Mouse (Mus musculus) layer of hippocampus, postnatal 14 days (tissue): ENCODE measurements around the gene Tle2. TPM values are rescaled to one million over a fixed set of nuclear protein-coding genes. Genes with fewer than 3 reads are reported as not detected.

Source experiments
- DNase-seq, 2 experiments: peaks; one replicate each; pipeline ENCODE4 v3.0.0; 2021 to 2022; ENCODE audit warnings: low spot score in 2 of 2, mixed read lengths in 1 of 2
- total RNA-seq, 2 experiments: library from RNA; stranded (reverse); gene quantifications; 2 replicates each; pipeline ENCODE4 v1.2.3; 2021

The Tle2 gene
- total RNA-seq, 2 experiments from 2014 or later: 23.3 to 25.9 TPM

GRCm38 (mm10) chr10:81604019-81604967, 29.9 kb downstream of the Tle2 start:
- DNase-seq: no peak

DNA sequence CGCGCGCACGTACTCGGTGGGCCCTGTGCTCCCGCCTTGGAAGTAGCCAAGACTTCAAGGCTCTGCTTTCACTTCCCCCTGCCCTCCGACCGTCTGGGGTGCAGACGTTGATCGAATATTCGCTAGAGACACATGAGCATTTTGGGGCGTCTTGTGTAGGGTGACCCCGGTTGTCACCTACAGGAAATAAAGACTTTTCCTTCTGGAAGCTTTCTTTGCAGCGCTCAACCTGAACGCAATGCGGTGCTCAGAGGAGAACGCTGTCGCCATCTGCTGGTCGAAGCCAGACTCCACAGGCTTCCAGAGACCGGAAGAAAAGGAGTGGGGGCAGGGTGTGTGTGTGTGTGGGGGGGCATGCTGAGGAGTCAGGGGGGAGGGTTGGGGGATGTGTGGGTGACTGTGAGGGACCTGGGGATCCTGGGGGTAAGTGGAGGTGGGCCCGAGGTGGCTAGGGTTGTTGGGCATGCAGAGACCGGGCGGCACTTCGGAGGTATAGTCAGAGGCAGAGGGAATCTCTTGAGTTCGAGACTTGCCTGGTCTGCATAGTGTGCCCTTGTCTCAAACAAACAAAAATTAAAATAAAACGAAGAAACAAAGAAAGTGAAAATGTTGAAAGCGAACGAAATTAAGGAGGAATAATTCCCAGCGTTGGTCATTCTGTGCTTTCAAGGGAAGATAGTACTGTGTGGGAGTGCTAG, 30.8 kb downstream of the Tle2 start:
- DNase-seq: peak; percentile 86 to 91

GRCm38 (mm10) chr10:81605666-81605973, 31.3 kb downstream of the Tle2 start:
- no peak for DNase-seq

DNA sequence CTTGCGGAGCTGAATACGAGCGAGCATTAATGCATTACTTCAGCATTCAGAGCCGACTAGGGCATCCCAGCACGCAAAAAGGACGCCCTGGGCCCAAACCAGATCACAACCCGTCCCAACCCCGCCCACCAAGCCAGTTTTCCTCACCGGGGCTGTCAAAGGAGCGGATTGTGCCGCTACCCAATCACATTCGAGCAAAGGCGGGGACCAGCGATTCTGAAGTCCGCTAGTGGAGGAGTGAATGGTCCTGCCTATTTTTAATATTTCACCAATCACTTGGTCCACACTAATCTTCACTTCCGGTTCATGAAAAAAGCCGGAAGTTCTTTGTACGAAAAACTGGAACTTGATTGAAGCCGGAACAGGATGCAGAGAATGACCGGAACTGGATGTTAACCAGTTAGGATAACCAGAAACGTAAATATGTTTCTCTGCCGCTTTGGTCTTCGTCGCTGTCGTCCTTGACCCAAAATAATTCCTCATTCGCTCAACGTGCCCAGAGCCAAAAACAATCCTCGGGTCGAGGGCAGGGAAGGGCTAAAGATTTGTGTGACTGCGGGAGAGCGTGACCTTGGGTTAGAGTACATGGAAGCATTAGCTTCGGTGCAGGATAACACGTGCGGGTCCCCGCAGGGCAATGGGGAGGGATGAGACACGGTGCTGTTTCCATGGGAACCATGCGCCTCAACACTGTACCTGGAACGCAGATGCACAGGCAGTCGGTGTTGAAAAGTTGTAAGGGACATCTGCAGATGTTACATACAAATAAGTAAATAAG, 31.8 kb downstream of the Tle2 start, which contains the start of gene BC025920:
Gene BC025920, plus strand, starts transcription at position 297 of the 778 bp plus-strand sequence.
- DNase-seq: peak; percentile 90 to 98

DNA sequence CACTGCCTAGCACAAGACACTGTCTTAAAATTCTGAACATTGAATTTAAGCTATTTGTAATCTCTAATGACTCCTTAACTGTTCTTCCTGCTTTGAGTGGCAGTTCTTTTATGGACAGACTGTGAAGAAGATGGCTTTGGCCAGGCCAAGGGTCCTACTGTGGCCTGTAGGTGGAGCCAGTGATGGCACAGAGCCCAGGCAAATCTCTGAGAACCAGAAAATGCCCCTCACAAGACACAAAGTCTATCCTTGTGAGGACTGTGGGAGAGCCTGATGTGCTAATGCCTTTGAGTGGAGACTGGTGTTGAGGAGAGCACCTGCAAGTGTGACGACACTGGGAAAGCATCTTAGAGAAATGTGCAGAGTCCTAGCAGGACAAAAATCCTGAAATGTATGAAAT, 33.9 kb downstream of the Tle2 start:
- DNase-seq: no peak

DNA sequence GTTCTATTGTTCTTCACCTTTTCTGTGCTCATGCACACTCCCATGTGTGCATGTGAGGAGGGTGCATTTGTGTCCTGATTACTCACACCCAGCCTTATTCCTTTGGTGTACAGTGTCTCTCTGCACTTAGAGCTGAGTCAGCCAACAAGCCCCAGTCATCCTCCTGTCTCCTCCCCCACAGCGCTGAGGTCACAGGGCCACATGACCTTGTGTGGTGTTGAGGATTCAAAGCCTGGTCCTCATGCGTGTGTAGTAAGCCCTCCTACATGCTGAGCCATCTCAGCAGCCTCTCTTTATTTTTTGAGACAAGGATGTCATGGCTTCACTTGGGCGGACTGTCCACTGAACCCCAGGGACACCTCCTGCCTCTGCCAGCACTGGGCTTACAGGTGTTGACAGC, 38.4 kb downstream of the Tle2 start:
- no peak for DNase-seq

GRCm38 (mm10) chr10:81615486-81615885, 41.1 kb downstream of the Tle2 start:
- DNase-seq: peak in 1 of 2 experiments; percentile 76

DNA sequence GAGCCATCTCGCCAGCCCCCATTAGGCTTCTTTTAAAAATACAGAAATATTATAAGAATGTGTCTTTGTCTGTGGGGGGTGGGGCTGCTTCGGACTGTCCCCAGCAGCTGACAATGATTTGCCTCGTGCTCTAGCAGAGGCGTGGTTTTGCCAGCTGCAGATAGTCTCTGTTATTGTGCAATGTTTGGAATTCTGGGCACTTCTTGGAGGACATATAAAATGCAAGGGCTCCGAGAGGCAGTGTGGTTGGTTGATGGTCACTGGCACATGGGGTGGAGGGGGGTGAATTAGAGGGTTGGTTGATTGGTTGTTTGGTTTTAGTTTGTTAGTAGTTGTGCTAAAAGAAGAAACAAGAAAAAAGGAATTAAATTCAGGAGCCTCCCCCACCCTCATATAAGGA, 45.6 kb downstream of the Tle2 start:
- no peak for DNase-seq

DNA sequence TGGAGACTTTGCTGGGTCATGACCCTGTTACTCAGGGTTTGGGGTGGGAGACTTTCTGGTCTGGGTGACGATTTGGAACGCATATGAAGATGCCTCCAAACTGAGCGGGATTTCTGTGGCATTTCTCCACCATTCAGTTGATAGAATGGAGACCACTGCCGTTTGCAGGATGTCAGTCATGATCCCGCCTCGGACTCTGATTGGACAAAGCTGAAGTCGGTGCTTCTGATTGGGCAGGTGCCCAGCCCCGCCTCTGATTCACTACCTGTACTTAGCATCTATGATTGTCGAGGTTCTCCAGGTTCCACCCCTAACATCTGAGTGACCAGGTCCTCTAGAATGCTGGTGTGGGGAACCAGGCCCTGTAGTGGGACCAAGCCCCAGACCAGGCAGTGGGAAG, 46.4 kb downstream of the Tle2 start:
- no peak for DNase-seq

- no peak for DNase-seq
Observed at GRCm38 (mm10) chr10:81623441-81623840, 49.1 kb downstream of the Tle2 start.

- DNase-seq: no peak
Observed at GRCm38 (mm10) chr10:81626101-81626993, 52.0 kb downstream of the Tle2 start.

GRCm38 (mm10) chr10:81626994-81627835, 52.9 kb downstream of the Tle2 start, which contains the start of gene Sirt6:
Gene Sirt6, minus strand, starts transcription at chr10:81627797.
- peak; percentile 92 to 95 for DNase-seq

- DNase-seq: no peak
Observed at GRCm38 (mm10) chr10:81627836-81628220, 53.5 kb downstream of the Tle2 start.

DNA sequence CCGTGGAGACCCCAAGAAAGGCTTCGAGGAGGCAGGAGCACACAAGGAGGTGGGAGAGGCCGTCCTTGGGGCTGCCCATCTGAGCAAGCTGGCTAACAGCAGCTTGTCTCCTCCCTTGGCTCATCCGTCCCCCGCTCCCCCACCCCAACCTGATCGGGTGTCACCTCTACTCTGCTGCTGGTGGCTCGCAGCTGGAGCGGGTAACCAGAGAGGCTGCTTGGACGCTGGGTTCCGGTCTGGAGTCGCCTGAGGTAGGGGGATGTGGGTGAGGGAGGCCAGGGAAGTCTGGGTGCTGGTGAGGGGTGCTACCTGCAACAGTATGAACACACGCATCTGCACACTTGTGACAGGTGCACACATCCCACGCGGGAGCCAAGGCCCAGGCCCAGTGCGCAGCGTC, 54.0 kb downstream of the Tle2 start, which contains the start of gene Ankrd24:
Gene Ankrd24, plus strand, starts transcription at position 151 of the 400 bp plus-strand sequence.
- no peak for DNase-seq

DNA sequence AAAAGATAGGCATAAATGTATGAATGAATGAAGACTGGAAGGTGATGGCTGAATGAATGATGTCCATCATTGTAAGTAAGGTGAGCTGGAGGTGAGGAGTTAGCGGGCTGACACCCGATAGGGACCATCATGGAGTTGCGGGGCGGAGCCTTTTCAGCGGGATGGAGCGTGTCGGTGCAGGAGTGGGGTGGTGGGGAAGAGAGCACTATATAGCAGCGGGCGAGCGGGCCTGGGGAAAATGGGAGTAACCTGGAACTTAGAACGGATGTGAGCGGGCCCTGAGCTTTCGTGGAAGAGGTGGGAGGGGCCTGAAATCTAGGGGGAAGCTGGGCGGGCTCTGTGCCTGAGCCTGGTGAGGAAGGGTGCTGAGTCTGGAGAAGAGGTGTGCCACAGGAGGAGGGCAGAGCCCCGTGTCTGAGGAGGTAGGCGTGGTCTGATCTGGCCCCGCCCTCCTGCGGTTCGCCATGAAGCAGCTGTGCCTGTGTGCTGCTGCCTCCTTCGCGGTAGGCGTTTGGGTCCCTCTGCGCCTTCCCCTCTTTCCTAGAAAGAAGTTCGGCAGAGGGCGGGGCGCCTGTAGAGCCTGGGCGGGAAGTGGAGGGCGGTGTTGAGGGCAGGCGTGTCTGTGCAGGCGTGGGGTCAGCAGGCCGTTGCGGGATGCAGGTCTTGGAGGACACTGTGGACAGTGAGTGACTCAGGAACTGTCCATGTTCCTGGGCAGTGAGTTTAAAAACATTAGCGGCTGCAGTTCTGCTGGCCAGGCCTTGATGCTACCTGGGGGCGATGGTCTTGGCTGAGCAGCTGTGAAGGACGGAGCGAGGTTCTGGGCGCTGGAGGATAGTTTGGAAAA, 59.1 kb downstream of the Tle2 start:
- peak; percentile 69 to 75 for DNase-seq

DNA sequence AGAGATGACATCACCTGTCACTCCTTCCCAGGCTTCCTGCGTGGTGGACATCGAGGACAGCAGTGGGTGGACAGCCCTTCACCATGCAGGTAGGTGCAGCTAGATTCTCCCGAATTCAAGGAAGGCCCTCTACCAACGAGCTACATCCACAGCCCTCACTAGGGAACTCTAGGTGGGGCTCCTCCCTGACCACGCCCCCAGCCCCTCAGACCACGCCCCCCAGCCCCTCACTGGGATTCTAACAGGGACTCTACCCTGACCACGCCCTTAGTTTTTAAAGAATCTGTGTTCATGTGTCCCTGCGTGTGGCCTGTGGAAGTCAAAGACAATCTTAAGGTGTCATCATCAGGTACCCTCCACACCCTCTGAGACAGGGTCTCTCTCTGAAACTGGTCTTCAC, 62.0 kb downstream of the Tle2 start:
- no peak for DNase-seq

- no peak for DNase-seq
Observed at GRCm38 (mm10) chr10:81638101-81638500, 63.7 kb downstream of the Tle2 start.
